Mouse (Mus musculus) c-Kit-positive CD71-positive TER-119-negative erythroid progenitor cells, embryonic 14.5 days (primary cell): ENCODE data around the gene Eapp.

Source experiments
- DNase-seq: peaks from one replicate; pipeline ENCODE4 v3.0.0-alpha.2; 2013; ENCODE audit warnings: low read depth

Eapp gene

GRCm38 (mm10) chr12:54640259-54640658 lies 55.4 kb downstream of the Eapp start:
- DNase-seq = no peak

DNA sequence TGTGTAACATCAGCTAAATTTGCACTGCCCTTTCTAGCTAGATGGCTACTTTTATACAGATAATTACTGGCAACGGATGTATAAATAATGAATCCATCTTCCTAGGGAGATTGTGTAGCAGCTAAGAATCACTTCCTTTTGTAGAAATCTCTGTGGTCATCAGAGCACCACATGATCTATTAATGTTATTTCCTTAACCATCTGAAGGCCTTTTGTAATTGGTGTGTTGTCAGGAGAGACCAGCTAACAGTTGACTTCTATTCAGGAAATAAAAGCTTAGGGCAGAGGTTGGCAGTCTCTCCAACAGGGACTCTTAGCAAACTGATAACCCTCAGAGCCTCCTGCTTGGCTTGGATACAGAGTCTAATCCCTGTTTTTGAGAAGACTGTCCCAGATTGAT lies 58.7 kb downstream of the Eapp start:
- no peak for DNase-seq

GRCm38 (mm10) chr12:54632141-54632540 lies 63.6 kb downstream of the Eapp start:
- DNase-seq = no peak

GRCm38 (mm10) chr12:54621942-54622341 lies 73.8 kb downstream of the Eapp start:
- no peak for DNase-seq
